17 mouse cellular contexts compared by ENCODE assay signal in the genomic region with DNA sequence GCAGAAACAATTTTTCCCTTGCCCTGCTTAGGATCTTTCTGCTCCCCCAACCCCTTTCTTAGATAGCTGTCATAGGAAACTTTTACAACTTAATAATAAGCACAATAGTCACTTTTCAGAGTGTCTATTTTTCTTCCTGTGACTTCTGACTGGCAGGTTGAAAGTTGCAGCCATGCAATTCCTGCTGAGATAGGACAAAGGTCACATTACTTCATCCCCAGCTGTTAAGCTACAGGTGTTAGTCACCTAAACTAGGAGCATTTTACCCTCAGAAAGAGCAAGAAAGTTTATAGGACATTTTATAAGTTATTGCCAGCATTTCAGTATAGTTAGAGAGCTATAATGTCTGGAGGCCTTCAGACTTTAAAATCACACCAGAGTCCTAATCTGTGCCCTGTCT. TPM values are rescaled to one million over a fixed set of nuclear protein-coding genes. Genes with fewer than 3 reads are reported as not detected.
"Had no signal": no experiment of that assay in that cellular context is flagged by ENCODE, and none has a peak within 500 bp of the region (broad histone marks: within the 10 kb centered on the region; RNA-seq: fewer than 3 reads in every experiment).

No protein-coding gene starts in this region.

- H3K27ac ChIP-seq: kidney, postnatal 0 days; limb, embryonic 12.5 days; limb, embryonic 15.5 days; liver, embryonic 13.5 days; stomach, postnatal 0 days had no signal

- H3K27me3 ChIP-seq: limb, embryonic 12.5 days; limb, embryonic 15.5 days; liver, embryonic 13.5 days had no signal

- H3K4me2 ChIP-seq: limb, embryonic 12.5 days; limb, embryonic 15.5 days; liver, embryonic 13.5 days had no signal

- H3K9me3 ChIP-seq: limb, embryonic 12.5 days; limb, embryonic 15.5 days; liver, embryonic 13.5 days had no signal

- H3K36me3 ChIP-seq: limb, embryonic 12.5 days; limb, embryonic 15.5 days; liver, embryonic 13.5 days had no signal

- DNase-seq: kidney, adult 2 months; kidney, postnatal 36 days; left cerebral cortex, postnatal 4 days; liver, embryonic 13.5 days; lung, adult 2 months; lung, postnatal 14 days; lung, postnatal 4 days; midbrain, embryonic 14.5 days; right cerebral cortex, postnatal 4 days; thymus, postnatal 25 days had no signal

- H3K4me1 ChIP-seq: limb, embryonic 12.5 days; limb, embryonic 15.5 days; liver, embryonic 13.5 days had no signal

- ATAC-seq: inflammation-experienced regulatory T-cells, adult 6 months had no signal

- H3K4me3 ChIP-seq: limb, embryonic 12.5 days; limb, embryonic 15.5 days; liver, embryonic 13.5 days had no signal

- H3K9ac ChIP-seq: limb, embryonic 12.5 days; limb, embryonic 15.5 days; liver, embryonic 13.5 days had no signal

RNA-seq across cellular contexts. Expression of a gene that starts 22.0 kb away (rescaled TPM):
- polyA plus RNA-seq: neural tube, embryonic 11.5 days; neural tube, embryonic 14.5 days had no signal

RNA-seq across cellular contexts. Expression of a gene that starts 58.6 kb away (rescaled TPM):
- polyA plus RNA-seq: inflammation-experienced regulatory T-cells, adult 6 months; limb, embryonic 12.5 days; neural tube, embryonic 11.5 days had no signal
